Mouse (Mus musculus): ENCODE measurements around the gene Col11a2. TPM values are rescaled to one million over a fixed set of nuclear protein-coding genes. Genes with fewer than 3 reads are reported as not detected.
A peak's percentile ranks its signal among the peaks of the same experiment; 100 is the strongest.

The Col11a2 gene
- polyA plus RNA-seq, 1 experiment from 2014 or later, result 53.9 TPM

GRCm38 (mm10) chr17:34028501-34029149, 10.6 kb upstream of the Col11a2 start:
- Histone ChIP-seq H3K36me3 (ENCODE audit: control insufficient read depth, insufficient read depth, low read length) (peaks cover 27% of the 10 kb centered on the region), H3K27me3 (replicated peaks; ENCODE audit: control insufficient read depth, insufficient read depth, low read length) (no peaks in the 10 kb centered on the region), H3K4me2 (ENCODE audit: low read depth, low read length) (peak overlapping the region; percentile 97), H3K9ac (ENCODE audit: low read depth, low read length) (no peak overlapping the region), H3K4me1 (ENCODE audit: control insufficient read depth, insufficient read depth, low read length) (peaks cover 50% of the 10 kb centered on the region), H3K9me3 (ENCODE audit: control insufficient read depth, low read length) (no peaks in the 10 kb centered on the region), H3K27ac (replicated peaks; ENCODE audit: low read depth, low read length) (peak overlapping the region; percentile 69; the same call in 1 of the 2 replicates), H3K4me3 (ENCODE audit: low read depth, low read length) (peak overlapping the region; percentile 62; the same call in 1 of the 2 replicates)
- ATAC-seq (ENCODE audit: low read depth) (no peak), DNase-seq (ENCODE audit: low spot score) (no peak)
- WGBS, result 76% methylated on average over 17 of the region's 17 CpGs

GRCm38 (mm10) chr17:34029150-34029889, 9.9 kb upstream of the Col11a2 start:
- Histone ChIP-seq H3K4me3 (ENCODE audit: low read depth, low read length) (peak overlapping the region; percentile 88), H3K9me3 (ENCODE audit: control insufficient read depth, low read length) (no peaks in the 10 kb centered on the region), H3K9ac (ENCODE audit: low read depth, low read length) (peak overlapping the region; percentile 95), H3K27ac (replicated peaks; ENCODE audit: low read depth, low read length) (no peak overlapping the region), H3K4me1 (ENCODE audit: control insufficient read depth, insufficient read depth, low read length) (peaks cover 45% of the 10 kb centered on the region), H3K36me3 (ENCODE audit: control insufficient read depth, insufficient read depth, low read length) (peaks cover 33% of the 10 kb centered on the region), H3K4me2 (ENCODE audit: low read depth, low read length) (peak overlapping the region; percentile 98), H3K27me3 (replicated peaks; ENCODE audit: control insufficient read depth, insufficient read depth, low read length) (no peaks in the 10 kb centered on the region)
- ATAC-seq (ENCODE audit: low read depth) (no peak), DNase-seq (ENCODE audit: low spot score) (no peak)
- WGBS, result 90% methylated on average over 18 of the region's 18 CpGs

GRCm38 (mm10) chr17:34029890-34030595, 9.2 kb upstream of the Col11a2 start:
- H3K4me3 ChIP-seq (ENCODE audit: low read depth, low read length), result peak overlapping the region; percentile 88
- H3K27ac ChIP-seq (replicated peaks; ENCODE audit: low read depth, low read length), result no peak overlapping the region
- DNase-seq (ENCODE audit: low spot score) (no peak), ATAC-seq (ENCODE audit: low read depth) (no peak)
- peaks cover 45% of the 10 kb centered on the region for H3K4me1 ChIP-seq (ENCODE audit: control insufficient read depth, insufficient read depth, low read length)
- no peaks in the 10 kb centered on the region for H3K9me3 ChIP-seq (ENCODE audit: control insufficient read depth, low read length)
- WGBS, result 74% methylated on average over 21 of the region's 21 CpGs
- H3K36me3 ChIP-seq (ENCODE audit: control insufficient read depth, insufficient read depth, low read length), result peaks cover 40% of the 10 kb centered on the region
- H3K4me2 ChIP-seq (ENCODE audit: low read depth, low read length), result peak overlapping the region; percentile 98
- peak overlapping the region; percentile 95 for H3K9ac ChIP-seq (ENCODE audit: low read depth, low read length)
- no peaks in the 10 kb centered on the region for H3K27me3 ChIP-seq (replicated peaks; ENCODE audit: control insufficient read depth, insufficient read depth, low read length)

DNA sequence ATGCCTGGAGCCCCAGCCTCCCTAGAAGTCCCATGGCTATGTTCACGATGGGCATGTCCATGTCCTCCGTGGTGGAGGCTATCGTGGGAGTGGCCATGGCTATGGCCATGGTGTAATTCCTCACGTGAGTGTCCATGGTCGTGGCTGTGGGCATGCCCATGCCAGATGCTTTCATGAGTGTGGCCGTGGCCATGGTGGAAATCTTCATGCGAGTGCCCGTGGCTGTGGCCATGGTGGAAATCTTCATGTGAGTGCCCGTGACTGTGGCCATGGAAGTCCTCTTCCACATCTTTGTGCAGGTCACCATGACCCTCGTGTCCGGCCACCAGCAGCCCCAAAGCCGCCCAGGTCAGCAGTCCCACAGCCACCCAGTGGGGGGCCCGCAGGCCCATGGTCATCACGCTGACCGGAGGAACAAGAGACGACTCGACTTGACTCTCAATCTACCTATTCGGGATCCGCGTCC, 8.3 kb upstream of the Col11a2 start:
- Histone ChIP-seq H3K36me3 (ENCODE audit: control insufficient read depth, insufficient read depth, low read length) (peaks cover 46% of the 10 kb centered on the region), H3K27ac (replicated peaks; ENCODE audit: low read depth, low read length) (peak overlapping the region; percentile 95), H3K4me2 (ENCODE audit: low read depth, low read length) (peak overlapping the region; percentile 98), H3K27me3 (replicated peaks; ENCODE audit: control insufficient read depth, insufficient read depth, low read length) (no peaks in the 10 kb centered on the region), H3K9me3 (ENCODE audit: control insufficient read depth, low read length) (no peaks in the 10 kb centered on the region), H3K4me3 (ENCODE audit: low read depth, low read length) (peak overlapping the region; percentile 88), H3K4me1 (ENCODE audit: control insufficient read depth, insufficient read depth, low read length) (peaks cover 38% of the 10 kb centered on the region), H3K9ac (ENCODE audit: low read depth, low read length) (peak overlapping the region; percentile 95)
- WGBS, result 3% methylated on average over 15 of the region's 20 CpGs
- DNase-seq (ENCODE audit: low spot score), result no peak
- ATAC-seq (ENCODE audit: low read depth), result no peak

DNA sequence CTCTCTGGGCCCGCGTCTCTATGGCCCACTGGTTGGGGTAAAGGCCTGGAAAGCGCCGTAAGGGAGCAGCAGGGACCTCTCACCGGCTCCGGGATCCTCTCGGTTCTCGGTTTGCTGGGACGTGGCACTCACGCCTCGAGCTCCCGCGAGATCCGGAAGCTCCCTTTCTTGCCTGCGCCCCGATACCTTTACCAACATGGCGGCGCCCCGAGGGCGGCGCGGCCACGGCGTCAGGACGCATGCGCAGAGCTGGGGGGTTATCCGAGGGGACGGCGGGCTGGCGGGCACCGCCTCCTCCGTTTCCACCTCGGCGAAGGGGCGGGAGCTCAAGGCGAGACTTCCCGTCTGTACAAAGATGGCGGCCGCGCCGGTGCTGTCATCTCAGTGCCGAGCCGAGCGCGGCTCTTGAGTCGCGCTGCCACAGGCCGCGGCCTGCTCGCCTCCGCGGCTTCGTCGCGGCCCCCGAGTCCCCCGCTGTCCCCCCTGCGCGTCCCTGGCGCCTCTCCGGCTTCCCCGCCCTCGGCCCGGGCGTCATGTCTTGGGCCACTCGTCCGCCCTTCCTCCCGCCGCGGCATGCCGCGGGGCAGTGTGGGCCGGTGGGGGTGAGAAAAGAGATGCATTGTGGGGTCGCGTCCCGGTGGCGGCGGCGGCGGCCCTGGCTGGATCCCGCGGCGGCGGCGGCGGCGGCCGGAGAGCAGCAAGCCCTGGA, 7.6 kb upstream of the Col11a2 start, which contains the start of the genes Slc39a7 and Rxrb:
Slc39a7 (minus strand) TSS at position 218 of the 709 bp plus-strand sequence.
Rxrb (plus strand) TSS at position 348 of the 709 bp plus-strand sequence.
- Histone ChIP-seq H3K4me3 (ENCODE audit: low read depth, low read length) (peak within 1 kb of the TSS; percentile 88), H3K27me3 (replicated peaks; ENCODE audit: control insufficient read depth, insufficient read depth, low read length) (no peaks in the 10 kb centered on the region), H3K4me1 (ENCODE audit: control insufficient read depth, insufficient read depth, low read length) (peaks cover 31% of the 10 kb centered on the region), H3K27ac (replicated peaks; ENCODE audit: low read depth, low read length) (peak within 1 kb of the TSS; percentile 95), H3K36me3 (ENCODE audit: control insufficient read depth, insufficient read depth, low read length) (peaks cover 53% of the 10 kb centered on the region), H3K9ac (ENCODE audit: low read depth, low read length) (peak within 1 kb of the TSS; percentile 95), H3K9me3 (ENCODE audit: control insufficient read depth, low read length) (no peaks in the 10 kb centered on the region), H3K4me2 (ENCODE audit: low read depth, low read length) (peak within 1 kb of the TSS; percentile 98)
- peak; percentile 98 for DNase-seq (ENCODE audit: low spot score)
- WGBS, result 0% methylated on average over 14 of the region's 88 CpGs
- peak; percentile 80 for ATAC-seq (ENCODE audit: low read depth)

GRCm38 (mm10) chr17:34032174-34032632, 7.0 kb upstream of the Col11a2 start:
- peaks cover 25% of the 10 kb centered on the region for H3K4me1 ChIP-seq (ENCODE audit: control insufficient read depth, insufficient read depth, low read length)
- H3K36me3 ChIP-seq (ENCODE audit: control insufficient read depth, insufficient read depth, low read length), result peaks cover 59% of the 10 kb centered on the region
- peak overlapping the region; percentile 98 for H3K4me2 ChIP-seq (ENCODE audit: low read depth, low read length)
- WGBS, result 0% methylated on average over 10 of the region's 48 CpGs
- no peaks in the 10 kb centered on the region for H3K9me3 ChIP-seq (ENCODE audit: control insufficient read depth, low read length)
- ATAC-seq (ENCODE audit: low read depth) (0 out of 2 replicates have a peak, but pooled peaks have one; percentile 1), DNase-seq (ENCODE audit: low spot score) (peak; percentile 81)
- H3K27ac ChIP-seq (replicated peaks; ENCODE audit: low read depth, low read length), result peak overlapping the region; percentile 95
- H3K27me3 ChIP-seq (replicated peaks; ENCODE audit: control insufficient read depth, insufficient read depth, low read length), result no peaks in the 10 kb centered on the region
- peak overlapping the region; percentile 95 for H3K9ac ChIP-seq (ENCODE audit: low read depth, low read length)
- peak overlapping the region; percentile 88 for H3K4me3 ChIP-seq (ENCODE audit: low read depth, low read length)

DNA sequence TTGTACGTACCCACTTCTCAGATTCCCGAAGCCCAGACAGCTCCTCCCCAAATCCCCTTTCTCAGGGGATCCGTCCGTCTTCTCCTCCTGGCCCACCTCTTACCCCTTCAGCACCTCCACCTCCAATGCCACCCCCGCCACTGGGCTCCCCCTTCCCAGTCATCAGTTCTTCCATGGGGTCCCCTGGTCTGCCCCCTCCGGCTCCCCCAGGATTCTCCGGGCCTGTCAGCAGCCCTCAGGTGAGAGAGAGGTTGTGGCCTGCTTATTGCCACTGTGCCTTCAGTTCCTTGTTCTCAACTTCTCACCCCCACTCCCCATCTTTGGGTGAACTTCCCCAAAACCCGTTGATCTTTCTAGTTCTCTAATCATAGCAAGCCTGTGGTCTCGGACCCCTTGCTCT, 6.4 kb upstream of the Col11a2 start:
- WGBS, result 56% methylated on average over 9 of the region's 9 CpGs
- ATAC-seq (ENCODE audit: low read depth) (no peak), DNase-seq (ENCODE audit: low spot score) (no peak)
- peak overlapping the region; percentile 98 for H3K4me2 ChIP-seq (ENCODE audit: low read depth, low read length)
- H3K9me3 ChIP-seq (ENCODE audit: control insufficient read depth, low read length), result no peaks in the 10 kb centered on the region
- H3K4me1 ChIP-seq (ENCODE audit: control insufficient read depth, insufficient read depth, low read length), result peaks cover 25% of the 10 kb centered on the region
- H3K36me3 ChIP-seq (ENCODE audit: control insufficient read depth, insufficient read depth, low read length), result peaks cover 65% of the 10 kb centered on the region
- peak overlapping the region; percentile 95 for H3K9ac ChIP-seq (ENCODE audit: low read depth, low read length)
- H3K27me3 ChIP-seq (replicated peaks; ENCODE audit: control insufficient read depth, insufficient read depth, low read length), result no peaks in the 10 kb centered on the region
- H3K27ac ChIP-seq (replicated peaks; ENCODE audit: low read depth, low read length), result no peak overlapping the region
- H3K4me3 ChIP-seq (ENCODE audit: low read depth, low read length), result peak overlapping the region; percentile 88

GRCm38 (mm10) chr17:34033441-34033840, 5.8 kb upstream of the Col11a2 start:
- DNase-seq (ENCODE audit: low spot score) (no peak), ATAC-seq (ENCODE audit: low read depth) (no peak)
- H3K4me2 ChIP-seq (ENCODE audit: low read depth, low read length), result peak overlapping the region; percentile 98
- H3K36me3 ChIP-seq (ENCODE audit: control insufficient read depth, insufficient read depth, low read length), result peaks cover 67% of the 10 kb centered on the region
- WGBS, result 86% methylated on average over 9 of the region's 9 CpGs
- peaks cover 25% of the 10 kb centered on the region for H3K4me1 ChIP-seq (ENCODE audit: control insufficient read depth, insufficient read depth, low read length)
- no peak overlapping the region; the same call in 1 of the 2 replicates for H3K4me3 ChIP-seq (ENCODE audit: low read depth, low read length)
- no peaks in the 10 kb centered on the region for H3K9me3 ChIP-seq (ENCODE audit: control insufficient read depth, low read length)
- H3K27me3 ChIP-seq (replicated peaks; ENCODE audit: control insufficient read depth, insufficient read depth, low read length), result no peaks in the 10 kb centered on the region
- no peak overlapping the region for H3K27ac ChIP-seq (replicated peaks; ENCODE audit: low read depth, low read length)
- no peak overlapping the region for H3K9ac ChIP-seq (ENCODE audit: low read depth, low read length)

Measured in embryonic facial prominence, embryonic 14.5 days (tissue).